Mouse (Mus musculus) midbrain, postnatal 0 days (tissue): ENCODE results near the gene Olfr1416. TPM values are rescaled to one million over a fixed set of nuclear protein-coding genes. Genes with fewer than 3 reads are reported as not detected.

Source experiments
- ATAC-seq: fragments of 200-750 bp; cut with Nextera tagmentation; 2 replicates; pipeline ENCODE4 v1.8.0; 2017; ENCODE audit warnings: moderate number of reproducible peaks, mild to moderate bottlenecking, moderate TSS enrichment, moderate library complexity; ENCODE audit not compliant: low FRiP score
- DNase-seq: peaks from one replicate; pipeline ENCODE4 v3.0.0-alpha.2; 2015; ENCODE audit warnings: low spot score
- H3K27ac ChIP-seq: fragments of 300-500 bp; sonication (generic); 2 replicates; pipeline ENCODE4 v1.5.1; 2014; ENCODE audit warnings: low read depth, mild to moderate bottlenecking, low read length, mixed read lengths
- H3K27me3 ChIP-seq: fragments of 300-500 bp; sonication (generic); 2 replicates; pipeline ENCODE4 v1.6.1; 2014; ENCODE audit warnings: low read length, control low read depth, mixed read lengths; ENCODE audit not compliant: insufficient read depth
- H3K36me3 ChIP-seq: fragments of 300-500 bp; sonication (generic); 2 replicates; pipeline ENCODE4 v1.6.1; 2014; ENCODE audit warnings: low read length, control low read depth, mixed read lengths; ENCODE audit not compliant: insufficient read depth
- H3K4me1 ChIP-seq: fragments of 300-500 bp; sonication (generic); 2 replicates; pipeline ENCODE4 v1.6.1; 2014; ENCODE audit warnings: mild to moderate bottlenecking, control low read depth, antibody characterized with exemption, low read length, mixed read lengths; ENCODE audit not compliant: insufficient read depth
- H3K4me2 ChIP-seq: fragments of 300-500 bp; sonication (generic); 2 replicates; pipeline ENCODE4 v1.6.1; 2014; ENCODE audit warnings: low read depth, mild to moderate bottlenecking, low read length, mixed read lengths; ENCODE audit not compliant: poor library complexity, severe bottlenecking
- H3K4me3 ChIP-seq: fragments of 300-500 bp; sonication (generic); 2 replicates; pipeline ENCODE4 v1.5.1; 2014; ENCODE audit warnings: low read depth, mild to moderate bottlenecking, low read length, moderate library complexity
- H3K9ac ChIP-seq: fragments of 300-500 bp; sonication (generic); replicated peaks from 2 replicates; pipeline ENCODE4 v1.6.1; 2014; ENCODE audit warnings: mild to moderate bottlenecking, low read length, moderate library complexity, mixed read lengths; ENCODE audit not compliant: poor library complexity, severe bottlenecking
- H3K9me3 ChIP-seq: fragments of 300-500 bp; sonication (generic); 2 replicates; pipeline ENCODE4 v1.6.1; 2016; ENCODE audit warnings: low read length, control low read depth
- CTCF ChIP-seq: IDR thresholded peaks from 2 replicates; pipeline ENCODE4 v1.5.1; 2016; ENCODE audit warnings: antibody characterized with exemption, mild to moderate bottlenecking
- WGBS: fragments of 180-500 bp; shearing (Covaris S2); extraction: QIAGEN DNeasy Blood & Tissue Kit; methylation state at CpG from one replicate; pipeline ENCODE4 v1.1.7; 2014; 5-methylcytosine and 5-hydroxymethylcytosine counted together
- polyA plus RNA-seq: library from polyadenylated mRNA; unstranded; fragments of >200 nt; fragmentation: Nextera tagmentation; extraction: Ambion mirVana; gene quantifications from 2 replicates; pipeline ENCODE4 v1.2.1, GENCODE M21; 2015
- total RNA-seq: library from RNA; depleted of rRNA; stranded (reverse); fragments of >200 nt; gene quantifications from 2 replicates; pipeline ENCODE4 v1.2.3, GENCODE M21; 2014

Gene Olfr1416
- total and polyA plus RNA-seq, 2 experiments from 2014 or later, result not detected

DNA sequence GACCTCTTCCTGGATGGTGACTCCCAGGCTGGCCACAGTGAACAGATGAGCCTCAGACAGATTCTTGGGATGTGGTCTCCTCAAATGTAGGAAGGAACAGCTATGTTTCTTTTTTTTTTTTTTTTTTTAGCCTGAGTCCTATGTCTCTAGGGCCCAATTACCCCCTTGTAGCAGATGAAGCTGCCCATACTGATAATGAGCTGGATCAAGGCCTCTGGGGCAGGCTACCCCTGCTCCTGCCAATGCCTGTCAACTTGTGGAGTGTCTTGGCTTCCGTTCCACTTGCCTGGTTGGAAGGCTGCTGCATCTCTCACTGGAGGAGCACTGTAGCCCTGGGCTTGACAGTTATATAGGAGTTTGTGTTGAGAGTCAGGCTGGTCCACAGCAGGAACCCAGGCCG lies 11.1 kb upstream of the Olfr1416 start, which contains the start of gene Olfr1415:
TSS of gene Olfr1415 (minus strand) at position 101 of the 400 bp plus-strand sequence.
- WGBS, result 84% methylated on average over 2 of the region's 2 CpGs
- no peak for ATAC-seq
- no peak for DNase-seq
- Histone ChIP-seq H3K27ac (no peak within 1 kb of the TSS), H3K4me2 (no peak within 1 kb of the TSS), H3K4me3 (no peak within 1 kb of the TSS), H3K9ac (no peak within 1 kb of the TSS), H3K9me3 (no peaks in the 10 kb centered on the region), H3K27me3 (no peaks in the 10 kb centered on the region), H3K36me3 (no peaks in the 10 kb centered on the region), H3K4me1 (no peaks in the 10 kb centered on the region)
- no peak for TF ChIP-seq CTCF

DNA sequence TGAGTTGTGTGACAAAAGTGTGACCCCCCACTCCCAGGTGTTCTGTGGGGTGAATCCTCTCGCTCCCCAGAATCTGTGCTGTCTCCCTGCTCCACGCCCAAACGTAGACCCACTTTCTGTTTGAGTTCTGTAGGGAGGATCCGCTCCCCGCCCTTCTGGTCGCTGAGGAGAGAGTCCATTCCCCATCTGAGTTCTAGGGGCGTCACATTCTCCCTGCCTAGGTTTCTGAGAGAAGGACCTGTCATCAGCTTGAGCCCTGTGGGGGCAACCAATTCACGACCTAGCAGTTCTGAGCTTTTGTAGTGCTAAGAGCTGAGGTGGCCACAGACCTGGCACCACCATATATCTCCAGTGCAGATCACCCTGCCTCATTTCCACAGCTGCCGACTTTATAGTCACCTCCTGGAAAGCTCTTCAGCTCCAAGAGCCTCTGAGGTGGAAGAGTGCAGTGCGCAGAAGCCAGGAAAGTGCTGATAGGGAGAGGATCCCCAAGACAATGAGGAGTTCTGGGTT lies 10.8 kb downstream of the Olfr1416 start:
- H3K27ac ChIP-seq, result peak overlapping the region; percentile 85
- H3K4me2 ChIP-seq, result peak overlapping the region; percentile 91
- peak overlapping the region; percentile 100 for H3K4me3 ChIP-seq
- H3K36me3 ChIP-seq, result peaks cover 15% of the 10 kb centered on the region; the same call in 1 of the 2 replicates
- peaks cover 2% of the 10 kb centered on the region; the same call in 1 of the 2 replicates for H3K4me1 ChIP-seq
- peak overlapping the region; percentile 97 for H3K9ac ChIP-seq
- WGBS, result 5% methylated on average over 10 of the region's 10 CpGs
- TF ChIP-seq CTCF, result no peak
- DNase-seq (peak; percentile 6), ATAC-seq (peak; percentile 77)
- no peaks in the 10 kb centered on the region for H3K9me3 ChIP-seq
- no peaks in the 10 kb centered on the region for H3K27me3 ChIP-seq

DNA sequence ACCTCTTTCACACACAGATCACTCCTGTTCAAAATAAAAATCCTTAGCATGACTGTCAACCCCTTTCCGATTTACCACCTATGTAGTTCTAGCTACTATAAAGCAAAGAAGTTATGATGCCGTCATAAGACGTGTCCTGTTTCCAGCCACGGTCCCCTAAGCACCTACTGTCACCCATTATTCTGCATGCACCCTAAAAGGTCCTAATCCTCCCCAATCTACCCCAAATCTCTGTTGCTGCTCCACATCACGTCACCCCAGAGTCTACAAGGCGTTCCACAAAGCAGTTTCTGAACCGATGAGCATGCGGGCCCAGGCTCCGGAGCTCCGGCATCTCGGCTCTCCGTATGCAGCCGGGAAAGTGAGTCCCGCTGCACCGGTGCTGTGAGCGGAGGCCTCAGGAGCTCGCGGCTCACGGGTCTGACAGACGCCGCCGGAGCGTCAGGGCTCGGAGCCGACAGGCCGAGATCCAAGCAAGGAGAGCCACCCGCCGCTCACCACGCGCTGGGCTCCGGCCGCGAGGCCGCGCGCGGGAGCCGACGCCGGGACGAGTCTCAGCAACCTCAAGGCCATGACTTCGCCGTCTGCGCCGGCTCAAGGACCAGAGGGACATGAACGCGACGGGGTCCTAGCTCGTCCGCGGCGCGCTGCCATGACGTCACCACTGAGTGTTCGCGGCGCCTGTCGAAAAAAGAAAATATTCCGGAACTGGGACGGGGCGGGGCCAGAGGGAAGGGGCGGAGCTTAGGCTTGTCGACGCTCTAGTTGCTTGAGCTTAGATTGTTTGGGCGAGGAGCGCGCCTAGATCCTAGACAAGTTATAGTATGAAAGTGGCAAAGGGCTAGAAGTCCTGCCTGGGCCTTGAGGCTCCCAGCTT lies 11.5 kb downstream of the Olfr1416 start, which contains the start of gene Ndufa10:
TSS of gene Ndufa10 (minus strand) at position 696 of the 877 bp plus-strand sequence.
- Histone ChIP-seq H3K9me3 (no peaks in the 10 kb centered on the region), H3K9ac (peak within 1 kb of the TSS; percentile 97), H3K27me3 (no peaks in the 10 kb centered on the region), H3K27ac (peak within 1 kb of the TSS; percentile 85), H3K4me2 (peak within 1 kb of the TSS; percentile 91), H3K4me1 (peaks cover 2% of the 10 kb centered on the region; the same call in 1 of the 2 replicates), H3K4me3 (peak within 1 kb of the TSS; percentile 100), H3K36me3 (peaks cover 20% of the 10 kb centered on the region; the same call in 1 of the 2 replicates)
- ATAC-seq (peak; percentile 91), DNase-seq (peak; percentile 91)
- no peak for TF ChIP-seq CTCF
- under 1% methylated on average over 62 of the region's 67 CpGs for WGBS

DNA sequence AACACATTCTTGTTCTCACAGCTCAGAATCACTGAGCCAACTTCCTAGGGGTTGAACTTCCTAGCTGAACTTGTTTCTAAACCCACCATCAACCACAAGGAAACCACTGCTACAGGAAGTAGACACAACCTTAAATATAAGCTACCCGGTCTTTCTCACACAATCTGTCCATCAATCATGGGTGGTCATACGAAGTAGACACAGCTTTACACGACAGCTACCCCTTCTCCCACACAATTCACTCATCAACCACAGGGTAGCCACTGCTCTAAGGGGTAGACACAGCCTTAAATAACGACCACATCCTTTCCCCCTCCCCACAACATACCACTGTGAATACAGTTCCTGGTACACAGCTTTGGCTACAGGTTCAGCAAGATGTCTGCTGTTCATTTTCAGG lies 16.0 kb downstream of the Olfr1416 start:
- WGBS, result 93% methylated on average over 4 of the region's 4 CpGs
- Histone ChIP-seq H3K4me3 (no peak overlapping the region), H3K27me3 (no peaks in the 10 kb centered on the region), H3K4me2 (no peak overlapping the region), H3K9ac (no peak overlapping the region), H3K4me1 (peaks cover 2% of the 10 kb centered on the region; the same call in 1 of the 2 replicates), H3K36me3 (peaks cover 61% of the 10 kb centered on the region), H3K27ac (no peak overlapping the region), H3K9me3 (no peaks in the 10 kb centered on the region)
- ATAC-seq (no peak), DNase-seq (no peak)
- TF ChIP-seq CTCF, result no peak

DNA sequence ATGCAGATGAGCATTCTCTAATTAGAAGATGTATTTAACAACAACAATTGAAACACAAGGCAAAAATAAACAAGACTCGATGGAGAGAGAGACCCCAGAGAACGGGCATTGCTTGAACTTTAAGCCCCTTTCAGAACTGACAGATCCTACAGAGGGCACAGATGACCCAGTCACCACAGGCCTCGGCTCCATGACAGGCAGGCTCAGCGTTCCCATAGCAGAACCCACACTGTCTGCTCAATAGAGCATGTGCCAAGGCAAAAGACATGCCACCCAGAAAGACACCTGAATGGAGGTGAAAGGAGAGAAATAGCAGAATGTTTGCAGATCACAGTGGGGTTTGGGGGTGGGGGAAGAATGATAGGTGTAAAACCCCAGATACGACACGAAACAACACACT lies 26.5 kb downstream of the Olfr1416 start:
- Histone ChIP-seq H3K27me3 (no peaks in the 10 kb centered on the region), H3K9ac (no peak overlapping the region), H3K4me1 (no peaks in the 10 kb centered on the region), H3K27ac (no peak overlapping the region), H3K4me3 (no peak overlapping the region), H3K36me3 (peaks cover 63% of the 10 kb centered on the region), H3K9me3 (no peaks in the 10 kb centered on the region), H3K4me2 (no peak overlapping the region)
- ATAC-seq (no peak), DNase-seq (no peak)
- no peak for TF ChIP-seq CTCF
- 94% methylated on average over 6 of the region's 6 CpGs for WGBS

DNA sequence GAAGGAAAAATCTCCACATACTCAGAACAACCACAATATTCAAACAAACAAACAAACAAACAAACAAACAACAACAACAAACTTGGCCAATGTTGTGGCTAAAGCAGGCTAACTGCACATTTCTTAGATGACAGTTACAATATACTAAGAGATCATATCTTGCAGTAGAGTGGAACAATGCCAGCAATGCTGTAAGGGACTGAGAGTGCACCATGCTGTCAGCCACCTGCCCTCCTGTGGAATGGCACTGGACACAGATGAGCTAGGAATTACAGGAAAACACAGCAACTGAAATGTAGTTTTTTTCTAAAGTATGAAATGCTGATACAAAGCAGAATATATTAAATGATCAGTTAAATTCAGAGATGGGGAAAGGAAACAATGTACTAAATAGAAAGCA lies 27.2 kb downstream of the Olfr1416 start:
- Histone ChIP-seq H3K4me3 (no peak overlapping the region), H3K4me2 (no peak overlapping the region), H3K27me3 (no peaks in the 10 kb centered on the region), H3K9me3 (no peaks in the 10 kb centered on the region), H3K9ac (no peak overlapping the region), H3K4me1 (no peaks in the 10 kb centered on the region), H3K27ac (no peak overlapping the region), H3K36me3 (peaks cover 59% of the 10 kb centered on the region)
- DNase-seq, result no peak
- no peak for ATAC-seq
- TF ChIP-seq CTCF, result no peak
